ENCODE assay signal across 8 mouse cellular contexts in genomic region chr17:56133457-56134363, GRCm38 (mm10). TPM values are rescaled to one million over a fixed set of nuclear protein-coding genes. Genes with fewer than 3 reads are reported as not detected.
DNase-seq lines count a peak whose midpoint lies in the region; ATAC-seq and TF ChIP-seq lines count a peak whose summit lies in the region.

No protein-coding gene starts in this region.

- WGBS in embryonic facial prominence, embryonic 12.5 days: 23% methylated on average over 17 of the region's 21 CpGs

- peak overlapping the region; percentile 16 for H3K4me3 ChIP-seq in left cerebral cortex, adult 2 months
- H3K4me3 ChIP-seq in embryonic facial prominence, embryonic 12.5 days: peak overlapping the region; percentile 23

- intact Hi-C loops in left cerebral cortex, adult 2 months (cut with DNase I): loop anchor here (1.0 to 5.0 kb wide), 3 partner anchors 26 to 214 kb away; partner anchors contain the start of gene Mydgf
- intact Hi-C loops in heart, postnatal 10 days (cut with DNase I): loop anchor here (5.0 kb wide), 1 partner anchor 219 kb away; no protein-coding TSS in a partner anchor

- peak overlapping the region; percentile 49 for H3K4me2 ChIP-seq in embryonic facial prominence, embryonic 12.5 days (replicated peaks)

- no peaks in the 10 kb centered on the region for H3K9me3 ChIP-seq in embryonic facial prominence, embryonic 12.5 days

- H3K4me1 ChIP-seq in embryonic facial prominence, embryonic 12.5 days: peaks cover 30% of the 10 kb centered on the region

- TF ChIP-seq CTCF in left cerebral cortex, adult 2 months (IDR thresholded peaks at IDR 0.05): no peak

- H3K27ac ChIP-seq in left cerebral cortex, adult 2 months: peak overlapping the region; percentile 70
- H3K27ac ChIP-seq in embryonic facial prominence, embryonic 12.5 days: 0 out of 2 replicates have a peak overlapping the region, but pooled peaks have one; percentile 17

- ATAC-seq in embryonic facial prominence, embryonic 12.5 days (ENCODE audit: insufficient number of reproducible peaks, insufficient read depth, low FRiP score, low TSS enrichment): 0 out of 2 replicates have a peak, but pooled peaks have one; percentile 35
- peak; percentile 69 for ATAC-seq in megakaryocyte, adult 5-6 weeks (ENCODE audit: poor library complexity, severe bottlenecking)
- ATAC-seq in megakaryocyte-erythroid progenitor cell, adult 5-6 weeks (replicated peaks; ENCODE audit: low FRiP score, low TSS enrichment, poor library complexity, severe bottlenecking): no peak

- H3K36me3 ChIP-seq in embryonic facial prominence, embryonic 12.5 days: no peaks in the 10 kb centered on the region

- H3K9ac ChIP-seq in embryonic facial prominence, embryonic 12.5 days: no peak overlapping the region

- no peak for DNase-seq in left cerebral cortex, adult 2 months (ENCODE audit: extremely low spot score in 1 of 2, low spot score in 2 of 2)
- no peak for DNase-seq in left cerebral cortex, adult 8-10 months (ENCODE audit: low spot score in 2 of 2)
- DNase-seq in heart, postnatal 10 days: peak; percentile 71 to 72
- DNase-seq in kidney, postnatal 25 days: peak; percentile 84 to 90
- DNase-seq in layer of hippocampus, adult 9-11 months: no peak

- peaks cover 21% of the 10 kb centered on the region for H3K27me3 ChIP-seq in embryonic facial prominence, embryonic 12.5 days

RNA-seq across cellular contexts. Expression of gene Sema6b, which starts 6.4 kb away (rescaled TPM):
- total RNA-seq in left cerebral cortex, adult 2 months (2021): 100 to 1,000 TPM; 117 to 125 TPM
- total RNA-seq in left cerebral cortex, adult 8-10 months (2022): 100 to 1,000 TPM; 116 to 130 (median 121) TPM
- 4.3 and 4.6 TPM in 2 replicates for polyA plus RNA-seq in embryonic facial prominence, embryonic 12.5 days (2016; fragmentation: Nextera tagmentation; extraction: Ambion mirVana)
- total RNA-seq in heart, postnatal 10 days (2021): 10 to 100 TPM; 11.3 to 13.7 TPM
- 1.5 TPM in 2 replicates for total RNA-seq in megakaryocyte, adult 5-6 weeks (2015)
- total RNA-seq in megakaryocyte, adult 5-6 weeks (2017): 2.0 and 2.7 TPM in 2 replicates
- 0.24 TPM in 1 of 2 replicates, not detected in the other for total RNA-seq in megakaryocyte-erythroid progenitor cell, adult 5-6 weeks (2014; fragmentation: Nextera tagmentation)
- 0.42 TPM in 1 of 2 replicates, not detected in the other for total RNA-seq in megakaryocyte-erythroid progenitor cell, adult 5-6 weeks (2017)

RNA-seq across cellular contexts. Expression of gene Lrg1, which starts 11.9 kb away (rescaled TPM):
- 1 to 10 TPM; 4.2 to 6.1 TPM for total RNA-seq in left cerebral cortex, adult 2 months (2021)
- total RNA-seq in left cerebral cortex, adult 8-10 months (2022): 1 to 10 TPM; 1.5 to 3.4 (median 2.0) TPM
- 0.15 and 0.23 TPM in 2 replicates for polyA plus RNA-seq in embryonic facial prominence, embryonic 12.5 days (2016; fragmentation: Nextera tagmentation; extraction: Ambion mirVana)
- 10 to 100 TPM; 12.6 to 25.2 TPM for total RNA-seq in heart, postnatal 10 days (2021)
- total RNA-seq in megakaryocyte, adult 5-6 weeks (2015): 17.6 and 20.1 TPM in 2 replicates
- 23.9 and 33.9 TPM in 2 replicates for total RNA-seq in megakaryocyte, adult 5-6 weeks (2017)
- total RNA-seq in megakaryocyte-erythroid progenitor cell, adult 5-6 weeks (2014; fragmentation: Nextera tagmentation): 1.8 TPM in 1 of 2 replicates, not detected in the other
- 2.1 TPM in 1 of 2 replicates, not detected in the other for total RNA-seq in megakaryocyte-erythroid progenitor cell, adult 5-6 weeks (2017)

RNA-seq across cellular contexts. Expression of gene Plin5, which starts 16.3 kb away (rescaled TPM):
- total RNA-seq in left cerebral cortex, adult 2 months (2021): under 1 TPM; 0.38 to 0.68 TPM
- total RNA-seq in left cerebral cortex, adult 8-10 months (2022): under 1 TPM; 0.81 to 0.96 (median 0.93) TPM
- 0.15 and 0.29 TPM in 2 replicates for polyA plus RNA-seq in embryonic facial prominence, embryonic 12.5 days (2016; fragmentation: Nextera tagmentation; extraction: Ambion mirVana)
- 100 to 1,000 TPM; 126 to 166 TPM for total RNA-seq in heart, postnatal 10 days (2021)
- 0.18 TPM in 1 of 2 replicates, not detected in the other for total RNA-seq in megakaryocyte, adult 5-6 weeks (2015)
- total RNA-seq in megakaryocyte, adult 5-6 weeks (2017): 0.45 TPM in 1 of 2 replicates, not detected in the other
- total RNA-seq in megakaryocyte-erythroid progenitor cell, adult 5-6 weeks (2014; fragmentation: Nextera tagmentation): not detected in 2 replicates
- total RNA-seq in megakaryocyte-erythroid progenitor cell, adult 5-6 weeks (2017): 0.23 TPM in 1 of 2 replicates, not detected in the other

RNA-seq across cellular contexts. Expression of gene Plin4, which starts 24.1 kb away (rescaled TPM):
- 1 to 10 TPM; 5.0 to 7.4 TPM for total RNA-seq in left cerebral cortex, adult 2 months (2021)
- 10 to 100 TPM in 1 of 4 experiments, 1 to 10 TPM in 3; 4.7 to 14.9 (median 7.5) TPM for total RNA-seq in left cerebral cortex, adult 8-10 months (2022)
- 0.08 and 0.10 TPM in 2 replicates for polyA plus RNA-seq in embryonic facial prominence, embryonic 12.5 days (2016; fragmentation: Nextera tagmentation; extraction: Ambion mirVana)
- 100 to 1,000 TPM in 1 of 2 experiments, 10 to 100 TPM in 1; 80.9 to 155 TPM for total RNA-seq in heart, postnatal 10 days (2021)
- 0.09 TPM in 2 replicates for total RNA-seq in megakaryocyte, adult 5-6 weeks (2015)
- total RNA-seq in megakaryocyte, adult 5-6 weeks (2017): 0.18 TPM in 1 of 2 replicates, not detected in the other
- not detected in 2 replicates for total RNA-seq in megakaryocyte-erythroid progenitor cell, adult 5-6 weeks (2014; fragmentation: Nextera tagmentation)
- not detected in 2 replicates for total RNA-seq in megakaryocyte-erythroid progenitor cell, adult 5-6 weeks (2017)

RNA-seq across cellular contexts. Expression of gene Tnfaip8l1, which starts 28.6 kb away (rescaled TPM):
- total RNA-seq in left cerebral cortex, adult 2 months (2021): 1 to 10 TPM; 7.5 to 8.7 TPM
- 1 to 10 TPM; 6.1 to 8.9 (median 7.1) TPM for total RNA-seq in left cerebral cortex, adult 8-10 months (2022)
- polyA plus RNA-seq in embryonic facial prominence, embryonic 12.5 days (2016; fragmentation: Nextera tagmentation; extraction: Ambion mirVana): 12.4 and 13.0 TPM in 2 replicates
- 1 to 10 TPM; 5.8 to 8.4 TPM for total RNA-seq in heart, postnatal 10 days (2021)
- 4.3 and 4.4 TPM in 2 replicates for total RNA-seq in megakaryocyte, adult 5-6 weeks (2015)
- 3.2 and 4.8 TPM in 2 replicates for total RNA-seq in megakaryocyte, adult 5-6 weeks (2017)
- 0.76 and 1.6 TPM in 2 replicates for total RNA-seq in megakaryocyte-erythroid progenitor cell, adult 5-6 weeks (2014; fragmentation: Nextera tagmentation)
- not detected in 2 replicates for total RNA-seq in megakaryocyte-erythroid progenitor cell, adult 5-6 weeks (2017)

Comparison
In these comparisons a context has a peak if more than half of its experiments do, and no peak if none do; other contexts are left out.
1. DNase-seq: peak in heart, postnatal 10 days (2 of 2) and kidney, postnatal 25 days (2 of 2); none in left cerebral cortex, adult 2 months (0 of 2), left cerebral cortex, adult 8-10 months (0 of 2) and layer of hippocampus, adult 9-11 months (single experiment).
2. RNA of gene Sema6b, which starts 6.4 kb away (total RNA-seq): 116 to 130 TPM in left cerebral cortex, adult 8-10 months and 117 to 125 TPM in left cerebral cortex, adult 2 months; 11.3 to 13.7 TPM in heart, postnatal 10 days, 1.5 to 2.7 TPM in megakaryocyte, adult 5-6 weeks and 0.24 to 0.42 TPM in megakaryocyte-erythroid progenitor cell, adult 5-6 weeks; every median in the first group is over 4 times any median in the second.
3. RNA of gene Plin5, which starts 16.3 kb away (total RNA-seq): 126 to 166 TPM in heart, postnatal 10 days; 0.81 to 0.96 TPM in left cerebral cortex, adult 8-10 months, 0.38 to 0.68 TPM in left cerebral cortex, adult 2 months, 0.18 to 0.45 TPM in megakaryocyte, adult 5-6 weeks and 0.23 TPM in megakaryocyte-erythroid progenitor cell, adult 5-6 weeks; every median in the first group is over 10 times any median in the second.